Mouse (Mus musculus) induced T-regulatory cell, adult 2 months (primary cell): ENCODE results near the gene Sipa1l2.
"Not testable (repeated sequence)": the region's sequence is repeated elsewhere in the genome, so short reads cannot be mapped to it uniquely, and the experiment has no call there.

Experiments used
- DNase-seq: peaks from one replicate; pipeline ENCODE4 v3.0.0-alpha.2; 2012; ENCODE audit warnings: low read depth

Gene Sipa1l2

GRCm38 (mm10) chr8:125395682-125396081 lies 173.9 kb downstream of the Sipa1l2 start:
- not testable (repeated sequence) for DNase-seq

- DNase-seq, result no peak
Observed at GRCm38 (mm10) chr8:125395032-125395431, 174.6 kb downstream of the Sipa1l2 start.

GRCm38 (mm10) chr8:125391685-125392084 lies 177.9 kb downstream of the Sipa1l2 start:
- DNase-seq, result no peak

- peak; percentile 86 for DNase-seq
Observed at GRCm38 (mm10) chr8:125391271-125391670, 178.3 kb downstream of the Sipa1l2 start.

- no peak for DNase-seq
Observed at GRCm38 (mm10) chr8:125390506-125390895, 179.1 kb downstream of the Sipa1l2 start.

GRCm38 (mm10) chr8:125389756-125390505 lies 179.7 kb downstream of the Sipa1l2 start:
- DNase-seq, result no peak

- no peak for DNase-seq
Observed at GRCm38 (mm10) chr8:125389280-125389679, 180.3 kb downstream of the Sipa1l2 start.

GRCm38 (mm10) chr8:125388404-125389180 lies 181.0 kb downstream of the Sipa1l2 start:
- no peak for DNase-seq

GRCm38 (mm10) chr8:125385519-125386150 lies 184.0 kb downstream of the Sipa1l2 start:
- no peak for DNase-seq

- no peak for DNase-seq
Observed at GRCm38 (mm10) chr8:125384551-125385183, 184.9 kb downstream of the Sipa1l2 start.

- DNase-seq, result no peak
Observed at GRCm38 (mm10) chr8:125381674-125382073, 187.9 kb downstream of the Sipa1l2 start.

GRCm38 (mm10) chr8:125379939-125380338 lies 189.7 kb downstream of the Sipa1l2 start:
- DNase-seq, result peak; percentile 15

GRCm38 (mm10) chr8:125379156-125379555 lies 190.5 kb downstream of the Sipa1l2 start:
- no peak for DNase-seq

GRCm38 (mm10) chr8:125377704-125378103 lies 191.9 kb downstream of the Sipa1l2 start:
- peak; percentile 12 for DNase-seq

- no peak for DNase-seq
Observed at GRCm38 (mm10) chr8:125376448-125376845, 193.2 kb downstream of the Sipa1l2 start.

GRCm38 (mm10) chr8:125375659-125376447 lies 193.8 kb downstream of the Sipa1l2 start:
- DNase-seq, result no peak

GRCm38 (mm10) chr8:125372596-125372995 lies 197.0 kb downstream of the Sipa1l2 start:
- no peak for DNase-seq

GRCm38 (mm10) chr8:125369491-125370236 lies 199.9 kb downstream of the Sipa1l2 start:
- no peak for DNase-seq

- no peak for DNase-seq
Observed at GRCm38 (mm10) chr8:125368341-125369035, 201.1 kb downstream of the Sipa1l2 start.
